Mouse (Mus musculus): ENCODE data around the gene Zbtb1.

DNA sequence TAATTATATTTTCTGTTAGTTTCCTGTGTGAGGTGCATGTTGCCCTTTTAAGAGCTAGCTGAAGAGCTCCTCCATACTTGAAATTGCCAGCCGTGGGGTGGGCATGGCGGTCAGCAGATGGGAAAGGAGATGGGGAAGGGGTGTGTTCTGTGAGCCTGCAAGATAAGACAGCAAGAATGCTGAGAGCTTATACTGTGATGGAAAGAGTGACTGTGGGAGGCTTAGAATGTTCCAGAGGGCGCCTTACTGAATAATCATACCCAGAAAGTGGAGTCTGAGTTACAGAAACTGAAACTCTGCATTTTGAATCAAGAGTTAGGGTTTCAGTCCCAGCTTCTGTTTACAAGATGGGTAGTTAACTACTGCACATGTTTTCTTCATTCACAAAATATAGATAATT, 5.4 kb downstream of the Zbtb1 start:
- TF ChIP-seq POLR2A (IDR thresholded peaks at IDR 0.05; ENCODE audit: borderline replicate concordance, low read depth, low read length) (no peak), CTCF (IDR thresholded peaks at IDR 0.05; ENCODE audit: low read depth, low read length) (no peak)

Measured in bone marrow macrophage, adult 2 months (primary cell).